Mouse (Mus musculus) layer of hippocampus, adult 9-10 months (tissue): ENCODE data around the gene Atp9a.

ENCODE experiments used
- DNase-seq: peaks from one replicate; pipeline ENCODE4 v3.0.0; 2022; ENCODE audit warnings: low spot score

Atp9a gene

GRCm38 (mm10) chr2:168600750-168601490 lies 141.3 kb downstream of the Atp9a start:
- no peak for DNase-seq

DNA sequence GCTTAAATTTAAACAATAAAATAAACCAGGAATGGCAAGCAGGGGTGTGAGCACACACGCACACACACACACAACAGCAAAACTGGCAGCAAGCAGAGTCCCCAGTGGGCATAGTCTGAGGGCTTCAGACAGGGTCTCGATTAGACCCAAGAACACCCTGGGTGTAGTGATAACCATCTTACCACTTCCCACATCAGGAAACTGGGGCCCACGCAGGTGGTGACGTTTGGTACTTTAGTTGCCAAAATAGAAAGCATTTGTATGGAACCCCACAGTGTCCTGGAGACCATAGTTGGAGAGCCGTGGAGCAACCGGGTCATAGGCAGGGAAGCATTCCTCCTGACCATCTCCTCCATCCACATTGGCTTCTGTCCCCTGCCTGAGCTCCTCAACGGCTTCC lies 146.5 kb downstream of the Atp9a start:
- no peak for DNase-seq

DNA sequence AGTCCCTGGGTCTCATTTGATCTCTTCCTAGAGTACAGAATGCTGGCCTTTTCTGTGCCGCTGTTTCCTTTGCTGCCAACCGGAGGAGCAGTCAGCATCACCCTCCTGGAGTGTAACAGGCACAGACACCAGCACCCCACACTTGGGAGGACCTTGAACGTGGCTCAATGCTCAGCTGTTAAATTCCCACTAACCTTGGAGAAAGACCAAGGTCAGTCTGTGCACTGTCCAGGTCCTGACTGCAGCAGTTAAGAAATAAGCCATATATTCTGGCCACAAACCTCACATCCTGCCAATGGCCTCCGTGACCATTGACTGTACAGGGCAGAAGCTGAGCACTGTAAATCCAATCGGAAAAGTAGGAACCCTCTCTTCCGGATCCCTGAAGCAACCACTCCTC lies 148.5 kb downstream of the Atp9a start:
- no peak for DNase-seq

GRCm38 (mm10) chr2:168593004-168593403 lies 149.2 kb downstream of the Atp9a start:
- DNase-seq, result no peak

GRCm38 (mm10) chr2:168591076-168591475 lies 151.1 kb downstream of the Atp9a start:
- DNase-seq, result no peak

DNA sequence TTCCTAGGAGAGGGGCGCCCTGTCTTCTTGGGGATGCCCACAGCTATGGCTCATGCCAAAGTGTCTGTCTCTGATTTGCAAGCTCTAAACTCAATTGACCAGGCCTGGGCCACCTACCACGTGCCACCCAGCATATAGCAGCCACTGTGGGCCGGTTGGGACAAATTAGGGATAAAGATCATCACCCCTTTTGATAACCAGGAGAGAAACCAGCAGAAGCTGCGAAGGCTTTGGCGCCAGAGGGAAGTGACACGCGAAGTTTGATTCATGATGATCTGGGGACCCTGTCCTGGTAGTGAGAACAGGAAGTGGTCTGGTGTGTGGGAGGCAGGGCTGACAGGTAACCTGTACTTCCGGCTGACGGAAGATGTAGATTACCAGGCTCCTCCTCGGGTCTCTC lies 151.7 kb downstream of the Atp9a start:
- no peak for DNase-seq

DNA sequence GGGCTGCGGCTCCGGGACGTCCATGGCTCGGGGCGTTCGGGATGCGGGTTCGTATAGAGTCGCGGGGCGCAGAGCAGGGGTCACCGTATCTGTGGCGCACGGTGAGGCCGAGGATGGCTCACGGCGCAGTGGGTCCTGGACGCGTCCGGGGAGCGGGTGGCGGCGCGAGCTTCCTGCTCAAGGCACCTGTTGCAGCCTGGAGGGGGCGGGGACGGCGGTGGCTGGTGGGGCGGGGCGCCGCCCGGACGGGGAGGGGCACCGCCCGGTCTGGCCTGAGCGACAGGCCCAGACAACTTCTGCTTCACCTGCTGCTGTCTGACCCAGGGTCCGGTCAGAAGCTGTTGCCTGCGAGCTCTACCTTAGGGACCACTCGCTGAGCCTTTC lies 152.0 kb downstream of the Atp9a start:
- no peak for DNase-seq

DNA sequence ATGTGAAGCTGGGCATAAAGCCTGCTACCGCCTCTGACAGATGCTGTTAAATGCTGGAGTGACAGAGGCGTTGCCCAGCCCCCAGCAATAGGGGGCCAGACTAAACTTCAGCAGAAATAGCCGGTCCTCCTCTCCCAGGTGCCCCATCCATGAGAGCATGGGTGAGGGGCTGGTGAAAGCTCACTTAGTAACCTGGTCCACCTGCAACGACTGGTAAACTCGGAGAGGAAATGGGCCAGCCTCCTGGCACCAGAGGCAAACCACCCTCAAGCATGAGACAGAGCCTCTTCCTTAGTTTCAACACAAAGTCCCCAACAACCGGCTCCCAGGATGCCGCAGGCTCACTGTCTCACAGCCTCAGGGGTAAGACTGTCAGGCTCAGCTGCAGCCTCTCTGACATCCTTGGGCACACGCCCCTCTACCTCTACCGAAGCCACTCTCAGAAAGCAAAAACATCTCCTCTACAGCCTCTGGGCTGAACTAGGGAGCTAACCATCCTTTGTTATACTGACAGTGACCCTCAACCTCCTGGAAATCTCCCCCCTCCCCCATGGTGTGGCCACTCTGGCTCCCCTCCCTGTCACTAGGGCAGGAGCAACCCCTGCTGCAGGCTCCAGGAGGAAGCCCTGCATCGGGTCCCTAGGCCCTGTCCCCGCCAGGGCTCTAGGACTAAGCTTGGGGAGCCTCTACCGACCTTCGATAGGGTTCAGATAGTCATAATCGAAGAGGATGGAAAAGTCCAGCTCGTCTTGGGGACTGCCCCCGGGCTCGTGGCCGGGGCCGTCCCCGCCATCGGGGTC lies 152.6 kb downstream of the Atp9a start:
- no peak for DNase-seq

- DNase-seq, result no peak
Measured at GRCm38 (mm10) chr2:168588591-168589367, 153.4 kb downstream of the Atp9a start.

GRCm38 (mm10) chr2:168587159-168587558 lies 155.1 kb downstream of the Atp9a start:
- no peak for DNase-seq

- DNase-seq, result no peak
Measured at GRCm38 (mm10) chr2:168586512-168586911, 155.7 kb downstream of the Atp9a start.

GRCm38 (mm10) chr2:168584857-168585256 lies 157.4 kb downstream of the Atp9a start:
- DNase-seq, result no peak
